Mouse (Mus musculus): ENCODE results near the gene Ubash3b. TPM values are rescaled to one million over a fixed set of nuclear protein-coding genes. Genes with fewer than 3 reads are reported as not detected.

Gene Ubash3b
- polyA plus RNA-seq, 1 experiment from 2014 or later: 10.5 TPM

DNA sequence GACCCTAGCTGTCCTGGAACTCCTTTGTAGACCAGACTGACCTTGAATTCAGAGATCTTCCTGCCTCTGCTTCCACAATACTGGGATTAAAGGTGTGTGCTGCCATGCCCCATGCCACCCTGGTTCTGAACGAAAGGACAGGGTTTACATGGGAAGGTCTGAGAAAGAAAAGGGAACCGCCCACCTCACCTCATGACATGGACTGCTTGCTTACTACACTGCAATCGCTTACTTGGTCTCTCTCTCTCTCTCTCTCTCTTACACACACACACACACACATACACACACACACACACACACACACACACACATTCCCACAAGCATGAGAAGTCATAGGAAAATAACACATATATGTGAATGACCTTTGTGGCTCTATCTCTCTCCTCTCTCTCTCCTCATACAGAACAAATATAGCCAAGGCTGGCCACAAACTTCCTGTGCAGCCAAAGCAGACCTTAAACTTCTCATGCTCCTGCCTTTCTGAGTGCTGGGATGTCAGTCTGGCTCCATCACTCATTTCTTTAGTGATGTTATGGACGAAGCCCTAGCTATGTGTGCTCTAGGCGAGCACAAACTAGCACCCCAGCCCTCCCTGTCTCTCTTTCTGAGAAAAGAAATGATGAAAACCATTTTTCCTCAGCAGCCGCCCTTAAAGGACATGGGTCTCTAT, 78.0 kb downstream of the Ubash3b start:
- Histone ChIP-seq H3K4me2 (ENCODE audit: low read depth, low read length) (no peak overlapping the region), H3K9me3 (ENCODE audit: control insufficient read depth, low read length) (no peaks in the 10 kb centered on the region), H3K4me1 (ENCODE audit: control insufficient read depth, insufficient read depth, low read length) (peaks cover 27% of the 10 kb centered on the region), H3K9ac (ENCODE audit: low read depth, low read length) (no peak overlapping the region), H3K27ac (replicated peaks; ENCODE audit: low read depth, low read length) (no peak overlapping the region; the same call in 1 of the 2 replicates), H3K4me3 (ENCODE audit: low read depth, low read length) (no peak overlapping the region), H3K27me3 (replicated peaks; ENCODE audit: control insufficient read depth, insufficient read depth, low read length) (no peaks in the 10 kb centered on the region), H3K36me3 (ENCODE audit: control insufficient read depth, insufficient read depth, low read length) (no peaks in the 10 kb centered on the region)
- ATAC-seq (ENCODE audit: low read depth): no peak
- DNase-seq (ENCODE audit: low spot score): no peak
- WGBS: 80% methylated on average over 6 of the region's 6 CpGs

GRCm38 (mm10) chr9:41082891-41083290, 78.6 kb downstream of the Ubash3b start:
- H3K4me3 ChIP-seq (ENCODE audit: low read depth, low read length): no peak overlapping the region
- peaks cover 33% of the 10 kb centered on the region for H3K4me1 ChIP-seq (ENCODE audit: control insufficient read depth, insufficient read depth, low read length)
- 79% methylated on average over 3 of the region's 3 CpGs for WGBS
- no peaks in the 10 kb centered on the region for H3K36me3 ChIP-seq (ENCODE audit: control insufficient read depth, insufficient read depth, low read length)
- ATAC-seq (ENCODE audit: low read depth) (no peak), DNase-seq (ENCODE audit: low spot score) (no peak)
- H3K27ac ChIP-seq (replicated peaks; ENCODE audit: low read depth, low read length): no peak overlapping the region
- H3K9me3 ChIP-seq (ENCODE audit: control insufficient read depth, low read length): no peaks in the 10 kb centered on the region
- H3K9ac ChIP-seq (ENCODE audit: low read depth, low read length): no peak overlapping the region
- no peaks in the 10 kb centered on the region for H3K27me3 ChIP-seq (replicated peaks; ENCODE audit: control insufficient read depth, insufficient read depth, low read length)
- H3K4me2 ChIP-seq (ENCODE audit: low read depth, low read length): no peak overlapping the region

GRCm38 (mm10) chr9:41080877-41081276, 80.6 kb downstream of the Ubash3b start:
- Histone ChIP-seq H3K4me1 (ENCODE audit: control insufficient read depth, insufficient read depth, low read length) (peaks cover 35% of the 10 kb centered on the region), H3K27ac (replicated peaks; ENCODE audit: low read depth, low read length) (no peak overlapping the region), H3K27me3 (replicated peaks; ENCODE audit: control insufficient read depth, insufficient read depth, low read length) (no peaks in the 10 kb centered on the region), H3K4me3 (ENCODE audit: low read depth, low read length) (no peak overlapping the region), H3K4me2 (ENCODE audit: low read depth, low read length) (no peak overlapping the region), H3K9ac (ENCODE audit: low read depth, low read length) (no peak overlapping the region), H3K9me3 (ENCODE audit: control insufficient read depth, low read length) (no peaks in the 10 kb centered on the region), H3K36me3 (ENCODE audit: control insufficient read depth, insufficient read depth, low read length) (no peaks in the 10 kb centered on the region)
- DNase-seq (ENCODE audit: low spot score): no peak
- no peak for ATAC-seq (ENCODE audit: low read depth)
- 76% methylated on average over 5 of the region's 5 CpGs for WGBS

- Histone ChIP-seq H3K27me3 (replicated peaks; ENCODE audit: control insufficient read depth, insufficient read depth, low read length) (no peaks in the 10 kb centered on the region), H3K9ac (ENCODE audit: low read depth, low read length) (no peak overlapping the region), H3K4me2 (ENCODE audit: low read depth, low read length) (no peak overlapping the region), H3K27ac (replicated peaks; ENCODE audit: low read depth, low read length) (no peak overlapping the region), H3K36me3 (ENCODE audit: control insufficient read depth, insufficient read depth, low read length) (no peaks in the 10 kb centered on the region), H3K4me3 (ENCODE audit: low read depth, low read length) (no peak overlapping the region), H3K9me3 (ENCODE audit: control insufficient read depth, low read length) (no peaks in the 10 kb centered on the region), H3K4me1 (ENCODE audit: control insufficient read depth, insufficient read depth, low read length) (peaks cover 31% of the 10 kb centered on the region)
- 57% methylated on average over 14 of the region's 14 CpGs for WGBS
- ATAC-seq (ENCODE audit: low read depth): no peak
- DNase-seq (ENCODE audit: low spot score): no peak
These were observed 81.9 kb downstream of the Ubash3b start for GRCm38 (mm10) chr9:41079428-41080155.

DNA sequence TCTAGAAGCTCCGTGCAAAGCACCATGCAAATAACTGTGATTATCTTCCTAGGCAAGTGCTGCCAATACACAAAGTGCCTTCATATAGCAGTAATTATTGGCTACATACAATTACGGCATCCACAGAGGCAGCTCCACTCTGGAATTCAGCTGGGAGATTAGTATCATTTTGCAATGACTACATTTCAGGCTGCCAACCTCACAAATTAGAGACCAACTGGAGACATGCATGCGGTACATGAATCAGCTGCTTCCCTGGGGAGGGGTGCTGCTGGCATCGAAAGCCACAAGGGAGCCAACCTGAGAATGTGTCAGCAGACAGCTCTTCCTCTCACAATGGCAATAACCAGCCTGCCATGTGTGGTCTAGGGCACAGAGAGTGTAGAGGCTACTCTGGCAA, 83.3 kb downstream of the Ubash3b start:
- Histone ChIP-seq H3K9ac (ENCODE audit: low read depth, low read length) (no peak overlapping the region), H3K36me3 (ENCODE audit: control insufficient read depth, insufficient read depth, low read length) (no peaks in the 10 kb centered on the region), H3K4me2 (ENCODE audit: low read depth, low read length) (no peak overlapping the region), H3K4me3 (ENCODE audit: low read depth, low read length) (no peak overlapping the region), H3K27ac (replicated peaks; ENCODE audit: low read depth, low read length) (no peak overlapping the region), H3K27me3 (replicated peaks; ENCODE audit: control insufficient read depth, insufficient read depth, low read length) (no peaks in the 10 kb centered on the region), H3K9me3 (ENCODE audit: control insufficient read depth, low read length) (no peaks in the 10 kb centered on the region), H3K4me1 (ENCODE audit: control insufficient read depth, insufficient read depth, low read length) (peaks cover 23% of the 10 kb centered on the region; the same call in 1 of the 2 replicates)
- ATAC-seq (ENCODE audit: low read depth): peak; percentile 58; the same call in 1 of the 2 replicates
- WGBS: 49% methylated on average over 4 of the region's 4 CpGs
- DNase-seq (ENCODE audit: low spot score): peak; percentile 85

DNA sequence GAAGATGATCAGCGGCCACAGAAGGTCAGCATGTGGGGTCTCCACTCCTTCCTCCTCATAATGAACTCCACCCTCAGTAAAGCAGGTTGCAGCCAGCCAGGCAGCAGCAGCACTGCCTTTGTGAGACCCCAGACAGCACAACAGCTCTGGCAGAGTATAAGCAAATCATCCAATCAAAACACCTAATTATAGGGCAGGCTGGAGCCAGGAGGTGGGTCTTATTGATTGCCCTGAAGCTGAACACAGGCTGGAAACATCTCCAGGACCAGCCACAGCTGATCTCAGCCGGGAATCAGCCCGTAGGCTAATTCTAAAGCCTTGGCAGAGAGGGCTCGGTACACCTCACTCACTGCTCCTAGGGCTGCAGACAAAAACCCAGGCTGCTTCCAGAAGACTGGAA, 85.3 kb downstream of the Ubash3b start:
- WGBS: 34% methylated on average over 4 of the region's 4 CpGs

GRCm38 (mm10) chr9:41075528-41075927, 86.0 kb downstream of the Ubash3b start:
- Histone ChIP-seq H3K36me3 (ENCODE audit: control insufficient read depth, insufficient read depth, low read length) (no peaks in the 10 kb centered on the region), H3K4me3 (ENCODE audit: low read depth, low read length) (no peak overlapping the region), H3K27ac (replicated peaks; ENCODE audit: low read depth, low read length) (no peak overlapping the region), H3K4me2 (ENCODE audit: low read depth, low read length) (no peak overlapping the region), H3K4me1 (ENCODE audit: control insufficient read depth, insufficient read depth, low read length) (peaks cover 16% of the 10 kb centered on the region; the same call in 1 of the 2 replicates), H3K9me3 (ENCODE audit: control insufficient read depth, low read length) (no peaks in the 10 kb centered on the region), H3K27me3 (replicated peaks; ENCODE audit: control insufficient read depth, insufficient read depth, low read length) (no peaks in the 10 kb centered on the region), H3K9ac (ENCODE audit: low read depth, low read length) (no peak overlapping the region)
- 92% methylated on average over 5 of the region's 5 CpGs for WGBS
- ATAC-seq (ENCODE audit: low read depth) (no peak), DNase-seq (ENCODE audit: low spot score) (no peak)

More for the DNA sequence above, 85.3 kb downstream of the Ubash3b start:
- Histone ChIP-seq H3K27me3 (replicated peaks; ENCODE audit: control insufficient read depth, insufficient read depth, low read length) (no peaks in the 10 kb centered on the region), H3K4me3 (ENCODE audit: low read depth, low read length) (no peak overlapping the region), H3K36me3 (ENCODE audit: control insufficient read depth, insufficient read depth, low read length) (no peaks in the 10 kb centered on the region), H3K4me1 (ENCODE audit: control insufficient read depth, insufficient read depth, low read length) (peaks cover 22% of the 10 kb centered on the region; the same call in 1 of the 2 replicates), H3K9me3 (ENCODE audit: control insufficient read depth, low read length) (no peaks in the 10 kb centered on the region), H3K4me2 (ENCODE audit: low read depth, low read length) (no peak overlapping the region), H3K9ac (ENCODE audit: low read depth, low read length) (no peak overlapping the region), H3K27ac (replicated peaks; ENCODE audit: low read depth, low read length) (no peak overlapping the region)
- no peak for DNase-seq (ENCODE audit: low spot score)
- ATAC-seq (ENCODE audit: low read depth): peak; percentile 41; the same call in 1 of the 2 replicates

DNA sequence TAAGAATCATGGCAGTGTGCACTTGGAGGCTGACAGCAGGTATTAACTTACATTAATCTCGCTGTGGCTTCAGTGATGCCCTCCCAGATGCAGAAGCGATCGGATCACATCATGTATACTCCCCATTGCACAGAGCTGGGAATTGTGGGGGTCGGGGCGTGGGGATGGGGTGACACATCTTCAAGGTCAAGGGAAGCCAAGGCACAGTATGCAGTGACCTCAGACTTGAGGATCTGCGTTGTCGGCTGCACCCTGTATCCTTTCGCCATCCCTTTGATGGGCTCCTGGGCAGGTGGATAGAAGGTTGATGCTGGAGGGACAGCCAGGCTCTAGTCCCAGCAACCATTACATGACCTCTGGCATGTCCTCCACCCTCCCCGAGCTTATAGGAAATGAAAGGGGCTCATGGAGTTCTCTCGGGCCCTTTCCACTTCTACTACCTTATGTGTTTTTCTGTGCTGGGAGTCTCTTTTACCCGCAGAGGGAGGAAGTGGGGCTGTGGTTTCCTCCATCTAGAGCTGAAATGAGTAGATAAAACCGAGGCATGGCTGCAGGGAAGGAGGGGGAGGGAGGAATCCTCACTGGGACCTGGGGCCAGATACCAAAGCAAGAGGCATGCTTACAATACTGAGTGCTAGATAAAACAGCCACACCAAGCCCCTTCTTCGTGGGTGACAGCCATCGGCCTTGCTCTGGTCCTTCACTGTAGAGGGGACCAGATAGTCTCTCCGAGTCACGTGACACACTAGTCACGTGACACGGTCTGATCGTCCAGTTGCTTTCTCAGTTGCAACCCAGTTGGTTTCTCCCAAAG, 88.1 kb downstream of the Ubash3b start:
- DNase-seq (ENCODE audit: low spot score) (no peak), ATAC-seq (ENCODE audit: low read depth) (no peak)
- Histone ChIP-seq H3K9me3 (ENCODE audit: control insufficient read depth, low read length) (no peaks in the 10 kb centered on the region), H3K36me3 (ENCODE audit: control insufficient read depth, insufficient read depth, low read length) (no peaks in the 10 kb centered on the region), H3K27ac (replicated peaks; ENCODE audit: low read depth, low read length) (no peak overlapping the region), H3K9ac (ENCODE audit: low read depth, low read length) (no peak overlapping the region), H3K27me3 (replicated peaks; ENCODE audit: control insufficient read depth, insufficient read depth, low read length) (no peaks in the 10 kb centered on the region), H3K4me2 (ENCODE audit: low read depth, low read length) (no peak overlapping the region), H3K4me3 (ENCODE audit: low read depth, low read length) (no peak overlapping the region), H3K4me1 (ENCODE audit: control insufficient read depth, insufficient read depth, low read length) (peaks cover 14% of the 10 kb centered on the region; the same call in 1 of the 2 replicates)
- 84% methylated on average over 19 of the region's 19 CpGs for WGBS
